Mouse (Mus musculus) heart, adult 11 months (tissue): ENCODE data around the gene Dusp8.
"Not testable (repeated sequence)": the region's sequence is repeated elsewhere in the genome, so short reads cannot be mapped to it uniquely, and the experiment has no call there.

Experiments
- DNase-seq: peaks from one replicate; pipeline ENCODE4 v3.0.0; 2022

Dusp8 gene

DNA sequence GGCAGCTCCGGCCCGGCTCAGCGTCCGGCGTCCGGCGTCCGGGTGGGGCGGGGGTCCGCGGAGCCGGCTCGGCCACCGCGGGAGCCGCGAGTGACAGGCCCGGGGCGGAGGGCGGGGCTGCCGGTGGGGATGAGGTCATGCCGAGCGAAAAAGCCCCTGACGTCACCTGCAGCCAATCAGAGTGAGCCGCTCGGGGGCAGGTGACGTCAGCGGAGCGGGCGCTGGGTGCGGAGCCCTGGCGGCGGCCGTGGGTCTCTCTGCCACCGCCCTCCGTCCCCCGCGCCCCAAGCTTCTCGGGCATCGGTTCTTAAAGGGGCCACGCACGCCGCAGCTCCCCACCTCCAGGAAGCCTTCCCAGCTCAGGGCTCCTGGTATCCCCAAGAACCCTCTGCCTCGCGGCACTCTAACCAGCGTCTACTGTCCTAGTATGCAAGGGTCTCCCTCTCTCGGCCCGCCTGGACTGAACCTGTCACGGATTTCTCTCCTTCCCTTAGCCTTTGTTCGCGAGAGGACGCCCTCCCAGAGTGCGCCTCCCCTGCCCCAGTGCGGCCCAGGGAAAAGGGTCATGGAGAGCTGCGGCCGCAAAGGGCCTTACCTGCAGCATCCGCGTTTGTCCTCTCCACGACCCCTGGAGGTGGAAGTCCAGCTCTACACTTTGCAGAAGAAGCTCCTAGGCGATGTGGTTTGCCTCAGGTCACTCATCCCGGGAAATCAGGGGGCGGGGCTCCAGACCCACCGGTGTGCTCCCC is at the start of gene Dusp8:
Gene Dusp8, minus strand, starts transcription at position 661 of the 749 bp plus-strand sequence.
- peak; percentile 99 for DNase-seq

DNA sequence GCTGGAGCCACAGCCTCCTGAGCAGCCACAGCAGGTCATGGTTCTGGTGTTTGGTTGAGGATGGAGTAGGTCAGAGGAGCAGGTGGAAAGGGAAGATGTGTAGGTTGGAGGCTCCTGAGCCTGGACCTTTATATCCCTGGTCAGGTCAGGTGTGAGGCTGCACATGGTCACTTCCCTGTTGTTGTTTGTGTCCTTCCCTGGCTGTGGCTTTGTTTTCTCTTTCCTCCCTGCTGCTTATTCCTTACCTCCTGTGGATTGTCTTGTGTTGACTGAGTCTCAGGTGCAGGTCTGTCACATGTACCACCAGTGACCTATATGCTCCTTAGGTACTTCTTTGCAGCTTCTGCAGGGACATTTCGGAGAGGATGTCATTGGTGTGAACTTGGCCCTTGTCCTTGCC is 48.9 kb upstream of the Dusp8 start, which contains the start of gene Gm45337:
Gene Gm45337, minus strand, starts transcription at position 101 of the 400 bp plus-strand sequence.
- no peak for DNase-seq

GRCm38 (mm10) chr7:142143506-142144010 is 47.9 kb upstream of the Dusp8 start:
- not testable (repeated sequence) for DNase-seq

- peak; percentile 30 for DNase-seq
Measured at GRCm38 (mm10) chr7:142140696-142141095, 45.1 kb upstream of the Dusp8 start.

- DNase-seq: peak; percentile 74
Measured at GRCm38 (mm10) chr7:142135934-142136333, 40.3 kb upstream of the Dusp8 start, which contains the start of gene Gm39115. TSS of gene Gm39115 (minus strand) at chr7:142136034.

DNA sequence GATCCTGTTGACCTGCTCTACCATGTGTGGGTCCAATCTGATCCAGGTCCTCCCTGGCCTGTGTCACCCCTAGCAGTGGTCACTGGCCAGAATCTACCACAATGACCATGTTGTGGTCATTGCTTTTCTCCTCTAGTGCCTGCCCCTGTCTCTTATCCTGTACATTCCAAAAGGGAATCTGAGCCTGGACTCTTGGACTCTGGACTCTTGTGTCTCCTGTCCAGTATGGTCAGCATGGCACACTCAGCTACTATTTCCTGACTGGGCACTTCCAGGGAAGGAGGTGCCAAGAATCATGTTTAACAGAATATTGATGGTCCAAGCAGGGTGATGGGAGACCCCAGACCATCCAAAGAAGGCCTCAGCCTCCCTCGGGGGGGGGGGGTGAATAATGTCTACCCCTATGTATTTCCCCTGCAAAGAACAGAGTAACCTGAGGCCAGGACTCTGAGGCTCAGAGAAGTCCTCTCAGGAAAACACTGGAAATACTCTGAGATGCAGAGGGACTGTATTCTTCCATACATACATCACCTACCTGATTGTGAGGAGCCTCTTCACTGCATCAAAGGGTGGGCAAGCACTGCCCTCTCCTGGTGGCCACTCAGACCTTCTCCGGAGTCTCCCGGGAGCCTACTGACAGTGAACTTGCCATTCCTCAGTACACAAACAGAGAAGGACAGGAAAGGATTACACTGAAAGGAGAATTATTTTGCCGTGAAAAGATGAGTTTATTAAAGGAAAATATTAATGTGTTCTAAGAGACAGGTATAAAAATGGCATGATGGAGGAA is 38.8 kb upstream of the Dusp8 start:
- DNase-seq: peak; percentile 64

GRCm38 (mm10) chr7:142128843-142129242 is 33.2 kb upstream of the Dusp8 start:
- DNase-seq: peak; percentile 44

DNA sequence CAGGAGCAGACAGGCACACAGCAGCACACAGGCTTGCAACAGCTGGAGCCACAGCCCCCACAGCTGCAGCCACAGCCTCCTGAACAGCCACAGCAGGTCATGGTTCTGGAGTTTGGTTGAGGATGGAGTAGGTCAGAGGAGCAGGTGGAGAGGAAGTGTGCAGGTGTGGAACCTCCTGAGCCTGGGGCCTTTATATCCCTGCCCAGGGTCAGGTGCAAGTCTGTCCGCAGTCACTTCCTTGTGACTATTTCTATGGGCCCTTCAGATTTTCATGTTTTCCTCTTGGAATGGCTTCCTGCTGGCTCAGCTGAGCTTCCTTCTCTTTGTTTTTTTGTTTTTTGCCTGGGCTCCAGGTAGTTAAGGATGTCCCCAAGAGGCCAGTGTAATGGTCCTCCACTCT is 25.0 kb upstream of the Dusp8 start, which contains the start of gene Gm45618:
Gene Gm45618, minus strand, starts transcription at position 101 of the 400 bp plus-strand sequence.
- peak; percentile 51 for DNase-seq

GRCm38 (mm10) chr7:142119632-142120031 is 24.0 kb upstream of the Dusp8 start:
- DNase-seq: peak; percentile 81

- DNase-seq: peak; percentile 72
Measured at GRCm38 (mm10) chr7:142104747-142105146, 9.1 kb upstream of the Dusp8 start.

DNA sequence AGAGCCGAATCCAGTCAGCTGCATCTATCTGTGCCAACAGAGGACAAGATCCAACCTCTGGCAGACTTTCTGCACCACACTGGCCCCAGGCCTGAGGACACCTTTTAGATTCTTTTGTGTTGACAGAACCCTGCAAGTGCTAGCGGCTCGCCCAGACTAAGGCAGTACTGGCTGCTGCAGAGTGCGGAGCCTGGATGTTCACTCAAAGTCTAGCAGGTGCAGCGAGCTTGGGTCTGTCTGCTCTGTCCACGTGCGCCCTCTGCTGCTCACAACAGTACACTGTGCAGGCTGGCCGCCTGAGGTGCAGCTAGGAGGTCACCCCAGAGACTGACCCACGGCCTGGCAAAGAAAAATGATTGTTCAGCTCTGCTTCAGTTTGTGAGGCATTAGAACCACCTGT is 2.1 kb upstream of the Dusp8 start:
- DNase-seq: peak; percentile 96

DNA sequence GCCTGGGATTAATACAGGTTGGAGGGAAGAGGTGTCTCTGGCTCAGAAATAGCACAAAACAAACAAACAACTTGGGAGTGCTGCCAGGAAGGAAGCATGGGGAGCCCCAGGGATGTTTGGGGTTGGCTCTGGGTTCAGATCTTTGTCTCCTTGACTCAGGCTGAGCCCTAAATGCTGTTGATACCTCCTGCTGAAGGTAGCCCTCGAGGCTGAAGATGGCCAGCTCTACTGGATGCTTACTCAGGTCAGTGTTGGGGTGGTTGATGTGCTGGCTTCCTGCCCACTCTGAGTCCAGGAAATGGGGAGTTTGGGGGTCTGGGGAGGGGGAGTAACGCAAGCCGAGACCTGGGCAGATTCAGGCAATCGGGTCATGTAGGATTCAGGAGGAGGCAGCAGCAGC is 1.1 kb upstream of the Dusp8 start:
- peak; percentile 87 for DNase-seq

GRCm38 (mm10) chr7:142094301-142095143 is 1.1 kb downstream of the Dusp8 start:
- DNase-seq: peak; percentile 96

DNA sequence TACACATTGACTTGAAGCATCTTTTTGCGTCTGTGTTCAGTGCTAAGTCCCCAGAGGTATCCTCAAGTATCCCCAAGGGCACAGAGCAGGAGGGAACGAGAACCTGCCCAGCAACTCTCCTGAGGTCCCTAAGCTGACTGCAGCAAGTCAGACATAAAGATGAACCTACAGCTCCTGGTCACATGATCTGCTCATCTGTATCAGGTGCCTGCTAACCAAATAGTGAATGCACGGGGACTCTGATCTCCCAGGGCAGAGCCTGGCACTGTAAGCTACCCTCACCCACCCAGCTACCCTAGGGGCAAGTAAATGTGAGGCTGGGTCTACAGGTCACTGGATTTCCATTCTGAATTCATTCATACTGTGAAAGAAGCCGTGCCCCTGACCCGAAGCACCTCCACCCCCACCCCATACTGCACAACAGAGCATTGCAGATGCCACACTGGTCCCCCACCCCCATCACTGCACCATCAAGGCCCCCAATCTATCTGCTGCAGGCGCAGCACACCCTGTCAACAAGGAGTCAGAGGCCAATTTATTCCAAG is 1.9 kb downstream of the Dusp8 start:
- DNase-seq: peak; percentile 92

GRCm38 (mm10) chr7:142092991-142093390 is 2.7 kb downstream of the Dusp8 start:
- DNase-seq: peak; percentile 87

- peak; percentile 80 for DNase-seq
Measured at GRCm38 (mm10) chr7:142091848-142092247, 3.8 kb downstream of the Dusp8 start.

- peak; percentile 90 for DNase-seq
Measured at GRCm38 (mm10) chr7:142089648-142090447, 5.8 kb downstream of the Dusp8 start.

- DNase-seq: peak; percentile 95
Measured at GRCm38 (mm10) chr7:142088886-142089285, 6.8 kb downstream of the Dusp8 start.

DNA sequence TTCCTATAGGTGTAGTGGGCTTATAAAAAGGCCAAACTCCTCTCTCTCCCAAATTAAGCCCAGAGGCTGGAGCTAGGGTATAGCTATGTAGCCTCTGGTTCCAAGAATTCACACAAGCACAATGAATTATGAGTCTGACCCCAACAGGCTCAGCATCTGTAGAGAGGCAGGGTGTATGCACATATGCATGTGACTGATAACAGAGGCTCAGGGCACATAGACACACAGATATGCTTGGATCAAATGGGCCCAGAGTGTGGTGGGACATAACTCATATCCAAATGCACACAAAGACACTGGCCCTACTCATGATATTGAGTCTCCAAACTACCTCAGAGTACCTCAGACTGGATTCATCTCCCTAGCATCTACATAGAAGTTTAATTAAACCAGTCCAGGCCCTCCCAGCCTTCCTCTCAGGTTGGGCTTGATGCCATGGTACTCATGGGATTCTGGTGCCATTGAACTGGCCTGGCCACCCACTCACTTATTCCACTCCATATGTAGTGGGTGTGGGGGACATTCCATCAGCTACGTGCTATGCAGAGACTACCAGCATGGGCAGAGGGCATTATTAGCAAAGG is 8.5 kb downstream of the Dusp8 start:
- DNase-seq: no peak

- DNase-seq: no peak
Measured at GRCm38 (mm10) chr7:142086159-142086905, 9.3 kb downstream of the Dusp8 start.
